Mouse (Mus musculus): ENCODE data around the gene B3gnt3.

Gene B3gnt3

GRCm38 (mm10) chr8:71678216-71678615, 23.4 kb downstream of the B3gnt3 start:
- no peak for DNase-seq (ENCODE audit: low spot score)

GRCm38 (mm10) chr8:71677555-71677954, 24.0 kb downstream of the B3gnt3 start:
- DNase-seq (ENCODE audit: low spot score) = no peak

- no peak for DNase-seq (ENCODE audit: low spot score)
These were observed 24.8 kb downstream of the B3gnt3 start for GRCm38 (mm10) chr8:71676803-71677202.

DNA sequence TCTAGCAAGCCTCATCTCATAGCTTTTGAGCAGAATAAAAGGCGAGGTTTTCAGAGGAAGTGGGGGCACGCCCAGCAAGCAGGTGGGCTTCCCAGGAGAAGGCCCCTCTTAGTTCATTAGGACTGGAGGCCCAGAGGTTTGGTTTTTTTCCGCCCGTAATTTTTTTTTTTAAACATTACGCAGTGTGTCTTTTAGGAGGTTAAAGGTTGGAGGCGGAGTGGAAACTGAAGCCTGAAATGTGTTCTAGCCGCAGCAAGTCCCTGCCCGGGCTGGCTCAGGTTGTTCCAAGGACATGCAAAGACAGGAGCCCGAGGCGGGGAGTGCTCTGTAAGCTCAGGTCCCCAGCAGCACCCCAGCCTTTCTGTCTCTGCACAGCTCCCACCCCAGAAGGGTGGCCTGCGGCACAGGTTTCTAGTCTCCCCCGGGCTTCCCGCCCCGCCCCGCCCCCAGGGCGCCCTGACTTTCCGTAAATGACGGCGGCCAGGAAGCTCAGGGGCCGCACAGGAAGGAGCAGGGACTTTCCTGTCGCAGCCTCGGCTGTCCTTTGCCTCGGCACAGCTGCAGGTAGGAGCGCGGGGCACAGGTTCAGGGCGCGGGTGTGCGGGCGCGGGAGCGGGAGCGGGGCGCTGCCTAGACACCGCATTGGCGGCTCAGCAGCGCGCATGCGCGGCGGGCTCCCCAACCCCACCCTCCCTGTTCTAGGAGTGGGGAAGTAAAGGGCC, 25.4 kb downstream of the B3gnt3 start, which contains the start of gene Jak3:
Gene Jak3 (plus strand): TSS at position 277 of the 722 bp plus-strand sequence.
- no peak for DNase-seq (ENCODE audit: low spot score)

- DNase-seq (ENCODE audit: low spot score) = no peak
These were observed 26.1 kb downstream of the B3gnt3 start for GRCm38 (mm10) chr8:71675456-71676019.

- DNase-seq (ENCODE audit: low spot score) = no peak
These were observed 27.5 kb downstream of the B3gnt3 start for GRCm38 (mm10) chr8:71674071-71674470.

- no peak for DNase-seq (ENCODE audit: low spot score)
These were observed 29.3 kb downstream of the B3gnt3 start for GRCm38 (mm10) chr8:71672168-71672735.

DNA sequence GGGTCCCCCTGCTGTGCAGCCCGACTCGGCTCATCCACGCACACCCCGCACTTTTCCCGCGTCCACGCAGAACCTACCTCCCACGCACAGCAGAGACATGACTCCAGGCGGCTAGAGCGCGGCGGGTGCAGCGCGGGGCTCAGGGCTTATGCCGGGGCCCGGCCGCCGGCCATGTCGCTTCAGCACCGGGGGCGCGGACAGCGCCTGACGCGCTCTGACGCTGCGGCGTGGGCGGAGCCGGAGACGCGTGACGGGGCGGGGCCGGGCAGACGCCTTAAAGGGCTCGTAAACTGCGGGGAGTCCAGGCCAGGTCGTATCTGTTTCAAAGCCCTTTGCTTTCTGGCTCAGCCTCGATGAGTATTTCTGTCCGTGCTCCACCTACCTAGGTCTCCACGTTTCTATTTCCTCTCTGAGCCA, 30.0 kb downstream of the B3gnt3 start, which contains the start of gene Unc13a:
Gene Unc13a (minus strand): TSS at position 209 of the 417 bp plus-strand sequence.
- peak; percentile 69 for DNase-seq (ENCODE audit: low spot score)

- no peak for DNase-seq (ENCODE audit: low spot score)
These were observed 30.7 kb downstream of the B3gnt3 start for GRCm38 (mm10) chr8:71670621-71671548.

GRCm38 (mm10) chr8:71670198-71670597, 31.4 kb downstream of the B3gnt3 start:
- no peak for DNase-seq (ENCODE audit: low spot score)

- no peak for DNase-seq (ENCODE audit: low spot score)
These were observed 33.2 kb downstream of the B3gnt3 start for GRCm38 (mm10) chr8:71668220-71668975.

GRCm38 (mm10) chr8:71667256-71667655, 34.3 kb downstream of the B3gnt3 start:
- DNase-seq (ENCODE audit: low spot score) = no peak

GRCm38 (mm10) chr8:71666855-71667254, 34.7 kb downstream of the B3gnt3 start:
- DNase-seq (ENCODE audit: low spot score) = no peak

DNA sequence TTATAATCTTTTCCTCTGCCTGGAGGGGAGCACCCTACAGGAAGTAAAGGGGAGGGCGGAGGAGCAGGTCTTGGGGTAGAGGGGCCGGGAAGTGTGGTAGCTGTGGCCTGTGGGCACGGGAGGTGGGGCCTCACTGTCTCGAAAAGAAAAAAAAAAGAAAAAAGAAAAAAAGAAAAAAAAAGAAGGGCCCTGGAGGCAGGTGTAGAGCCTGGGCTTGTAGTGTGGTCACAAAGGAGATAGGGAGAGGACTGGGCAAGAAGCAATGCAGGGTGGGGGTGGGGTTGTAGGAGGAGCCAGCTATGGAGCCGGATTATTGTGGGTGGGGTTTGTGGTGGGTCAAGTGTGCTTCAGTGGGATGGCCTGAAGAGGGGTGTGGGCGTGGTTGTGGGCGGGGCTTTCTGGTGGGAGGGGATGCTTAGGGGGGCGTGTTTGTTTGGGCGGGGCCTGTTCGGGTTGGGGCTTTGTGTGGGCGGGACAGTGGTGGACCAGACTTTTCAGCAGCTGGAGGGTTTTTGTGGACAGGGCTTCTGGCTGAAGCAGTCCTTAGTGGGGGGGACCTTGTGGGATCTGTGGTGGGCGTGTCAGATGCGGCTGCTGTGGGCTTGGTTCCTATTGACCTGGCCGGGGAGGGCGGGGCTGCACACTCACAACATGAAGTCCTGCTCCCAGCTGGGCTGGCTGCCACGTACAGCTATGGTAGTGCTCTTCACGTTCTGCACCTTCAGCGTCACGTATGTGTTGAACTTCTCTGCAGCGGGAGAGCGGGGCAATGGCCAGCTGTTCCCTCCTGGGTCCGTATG, 36.1 kb downstream of the B3gnt3 start:
- no peak for DNase-seq (ENCODE audit: low spot score)

DNA sequence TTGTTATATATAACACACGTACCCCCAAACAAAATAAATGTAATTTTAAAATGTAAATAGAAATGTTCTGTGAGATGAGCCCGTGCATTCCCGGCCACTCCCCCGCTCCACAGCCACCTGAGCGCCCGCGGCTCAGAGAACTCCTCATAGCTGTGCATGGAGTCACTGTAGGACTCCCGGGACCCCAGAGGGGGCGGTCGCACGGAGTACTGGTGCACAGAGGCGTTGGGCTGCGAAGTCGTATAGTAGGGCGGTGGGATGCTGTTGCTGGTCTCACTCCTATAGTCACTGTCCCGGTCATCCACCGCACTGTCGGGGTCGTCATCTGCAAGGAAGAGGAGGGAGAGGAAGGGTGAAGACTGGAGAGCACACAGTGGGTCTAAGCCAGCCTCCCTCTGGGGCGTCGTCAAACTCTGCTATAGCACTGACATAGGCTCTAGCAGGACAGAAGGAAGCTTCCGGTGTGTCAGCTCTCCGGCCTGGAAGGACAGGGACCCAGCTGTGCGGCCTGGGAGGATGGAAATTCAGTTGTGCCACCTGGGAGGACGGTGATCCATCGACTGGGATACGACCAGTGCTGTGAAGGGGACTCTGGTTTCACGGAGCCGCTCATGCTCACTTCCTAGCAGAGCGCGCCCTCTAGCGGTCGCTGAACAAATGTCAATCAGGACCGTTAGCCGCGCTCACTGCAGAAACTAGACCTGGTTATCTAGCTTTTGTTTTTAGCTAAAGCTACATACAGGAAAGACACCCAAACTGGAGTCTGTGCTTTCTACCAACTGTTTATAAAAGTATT, 41.1 kb downstream of the B3gnt3 start:
- peak; percentile 83 for DNase-seq (ENCODE audit: low spot score)

DNA sequence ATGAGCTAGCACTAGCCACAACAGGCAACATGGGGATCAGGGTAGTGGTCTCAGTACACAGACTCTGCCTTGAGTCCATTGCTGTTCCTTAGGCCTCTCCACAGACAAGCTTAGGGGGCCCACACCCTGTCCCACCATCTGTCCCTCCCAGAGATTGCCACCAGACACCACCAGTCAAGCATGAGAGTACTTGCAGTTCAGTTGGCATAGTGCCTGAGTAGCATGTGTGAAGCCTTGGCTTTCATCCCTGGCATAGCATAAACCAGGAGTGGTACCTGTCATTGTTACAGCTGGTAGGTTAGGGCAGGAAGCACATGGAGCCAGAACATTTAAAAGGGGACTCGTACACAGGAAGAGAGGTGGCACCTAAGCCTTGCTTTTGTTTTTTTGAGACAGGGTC, 41.8 kb downstream of the B3gnt3 start:
- DNase-seq (ENCODE audit: low spot score) = no peak

- DNase-seq (ENCODE audit: low spot score) = no peak
These were observed 43.0 kb downstream of the B3gnt3 start for GRCm38 (mm10) chr8:71658515-71659049.

DNA sequence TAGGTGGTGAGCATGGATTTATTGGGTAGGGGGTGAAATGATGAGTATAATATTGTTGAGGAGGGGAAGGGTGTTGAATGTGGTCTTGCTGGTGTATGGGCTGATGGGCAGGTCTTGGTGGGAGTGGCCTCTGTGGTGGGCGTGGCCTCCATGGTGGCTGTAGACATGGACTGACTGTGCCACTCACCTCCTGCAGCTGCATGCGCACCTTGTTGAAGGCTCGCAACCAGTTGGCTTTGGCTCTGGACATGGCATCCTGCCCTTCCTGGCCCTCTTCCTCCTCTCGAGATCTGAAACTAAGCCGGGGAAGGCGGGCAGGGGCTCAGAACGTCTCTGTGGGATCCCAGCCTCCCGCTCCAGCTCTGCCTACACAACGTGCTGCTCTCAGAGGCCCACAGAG, 43.8 kb downstream of the B3gnt3 start:
- no peak for DNase-seq (ENCODE audit: low spot score)

DNA sequence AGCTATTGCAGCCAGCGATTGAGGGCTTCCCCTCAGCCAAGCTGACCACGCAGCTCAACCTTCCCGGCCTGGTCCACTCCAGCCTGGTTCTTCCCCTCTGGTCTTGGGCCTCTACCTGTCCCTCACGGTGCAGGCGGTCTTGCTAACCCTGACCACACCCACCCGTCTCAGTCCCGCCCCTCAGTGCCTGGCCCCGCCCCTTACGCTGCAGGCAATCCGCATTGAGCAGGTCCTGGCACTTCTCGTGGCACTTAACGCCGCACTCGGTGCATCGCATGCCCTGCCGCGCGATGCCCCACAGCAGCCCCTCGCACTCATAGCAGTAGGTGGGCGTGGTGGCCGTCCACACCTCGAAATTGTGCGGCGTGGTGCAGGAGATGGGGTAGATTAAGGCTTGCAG, 47.0 kb downstream of the B3gnt3 start:
- no peak for DNase-seq (ENCODE audit: low spot score)

DNA sequence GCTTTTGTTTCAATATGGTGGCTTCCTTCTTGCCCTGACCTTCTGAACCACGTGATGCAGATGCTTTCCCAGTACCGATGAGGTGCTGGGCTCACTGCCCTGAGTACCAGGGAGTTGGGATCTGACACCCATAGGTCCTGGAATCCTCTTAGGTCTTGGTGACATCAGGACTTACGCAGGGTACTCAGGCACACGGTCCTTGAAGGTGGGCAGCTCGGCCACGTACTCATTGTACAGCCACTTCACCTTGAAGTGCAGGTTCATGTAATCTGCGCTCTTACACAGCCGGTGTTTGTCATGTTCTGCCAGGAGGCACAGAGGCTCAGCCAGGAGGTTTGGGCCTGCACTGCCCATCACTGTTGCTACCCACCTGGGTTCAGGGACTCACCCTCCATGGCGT, 56.1 kb downstream of the B3gnt3 start:
- no peak for DNase-seq (ENCODE audit: low spot score)

Measured in layer of hippocampus, adult 9-10 months (tissue).